Mouse (Mus musculus): ENCODE measurements at regions not wholly inside any gene's neighbourhood (a gene's known extent, or its start where the extent isn't known, plus 50 kb on each side); places are given as distances from the start of the nearest gene placed in this dataset.

DNA sequence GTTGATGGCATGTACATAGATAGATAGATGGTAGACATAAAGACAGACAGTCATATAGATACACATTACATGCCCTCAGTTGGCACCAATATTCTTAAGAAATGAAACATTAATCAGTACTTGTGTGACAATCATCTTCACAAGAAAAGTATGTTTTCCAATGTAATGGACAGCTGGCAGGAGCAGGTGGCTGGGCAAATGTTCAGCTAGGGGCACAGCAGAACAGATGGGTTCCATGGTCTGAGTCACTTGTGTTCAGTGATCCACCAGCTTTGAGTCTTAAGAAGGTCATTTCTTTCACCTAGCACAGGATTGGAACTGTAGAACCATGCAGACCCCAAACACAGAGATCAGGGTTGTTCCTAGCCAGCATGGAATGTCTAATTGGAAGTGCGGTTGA, 2631.2 kb upstream of the 5930422O12Rik start:
- H3K27me3 ChIP-seq = no peaks in the 10 kb centered on the region
- no peak overlapping the region for H3K4me2 ChIP-seq (replicated peaks)
- no peak for ATAC-seq (ENCODE audit: low FRiP score, low read depth)
- no peak overlapping the region for H3K27ac ChIP-seq (replicated peaks)
- 100% methylated on average over 1 of the region's 1 CpGs for WGBS
- H3K9ac ChIP-seq (replicated peaks) = no peak overlapping the region
- H3K4me3 ChIP-seq = no peak overlapping the region
- no peaks in the 10 kb centered on the region for H3K4me1 ChIP-seq
- no peaks in the 10 kb centered on the region for H3K36me3 ChIP-seq
- H3K9me3 ChIP-seq = no peaks in the 10 kb centered on the region

DNA sequence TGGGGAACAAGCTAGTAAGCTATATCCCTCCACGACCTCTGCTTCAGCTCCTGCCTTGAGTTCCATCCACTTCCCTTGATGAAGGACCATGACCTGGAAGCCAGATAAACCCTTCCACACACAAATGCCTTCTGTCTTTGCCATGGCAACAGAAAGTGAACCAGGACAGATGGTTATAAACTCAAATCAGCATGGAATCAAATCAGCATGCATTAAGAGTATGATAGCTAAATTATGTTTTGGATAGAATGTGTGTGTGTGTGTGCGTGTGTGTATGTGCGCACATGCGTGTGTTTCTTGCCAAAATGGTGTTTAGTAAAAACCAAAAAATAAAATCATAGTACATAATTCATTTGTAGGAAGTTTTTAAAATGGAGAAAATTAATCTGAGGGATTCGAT, 2611.5 kb upstream of the 5930422O12Rik start:
- WGBS = 95% methylated on average over 5 of the region's 5 CpGs
- Histone ChIP-seq H3K27ac (replicated peaks) (no peak overlapping the region), H3K9ac (replicated peaks) (no peak overlapping the region), H3K4me2 (replicated peaks) (no peak overlapping the region), H3K4me3 (no peak overlapping the region), H3K9me3 (no peaks in the 10 kb centered on the region), H3K27me3 (no peaks in the 10 kb centered on the region), H3K36me3 (no peaks in the 10 kb centered on the region), H3K4me1 (no peaks in the 10 kb centered on the region)
- no peak for ATAC-seq (ENCODE audit: low FRiP score, low read depth)

DNA sequence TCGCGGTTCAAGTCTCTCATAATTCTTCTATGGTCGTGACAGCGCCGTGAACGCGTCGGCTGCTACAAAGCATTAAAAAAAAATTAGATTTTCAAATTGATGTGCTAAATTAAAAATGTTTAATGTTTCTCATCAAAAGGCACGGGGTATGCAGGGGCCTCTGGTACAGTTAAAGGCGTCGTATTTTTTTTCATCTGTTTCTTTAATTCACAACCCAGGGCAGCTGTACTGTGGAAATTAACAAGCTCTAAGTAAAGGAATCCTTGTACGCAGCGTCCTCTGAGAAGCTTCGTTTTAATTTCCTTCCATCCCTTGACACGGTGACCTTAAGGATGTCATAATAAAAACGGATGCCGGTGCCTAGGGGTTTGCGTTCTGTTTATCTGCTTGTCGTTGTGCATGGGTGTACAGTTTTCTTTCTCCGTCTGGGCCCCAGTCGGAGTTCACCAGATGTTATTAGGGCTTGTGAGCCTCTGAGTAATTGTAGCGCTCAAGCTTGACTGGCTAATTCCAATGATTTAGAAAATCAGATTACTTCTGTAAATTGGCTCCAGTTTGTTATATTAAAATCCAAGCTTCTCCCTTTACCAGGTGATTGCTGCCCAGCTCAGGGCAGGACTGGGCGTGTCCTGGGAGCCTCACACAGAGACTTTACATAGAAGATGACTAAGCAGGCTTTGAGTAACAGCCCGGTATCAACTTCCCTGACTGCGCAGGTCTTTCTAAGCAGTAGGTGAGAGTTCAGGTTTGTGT, 2605.5 kb upstream of the 5930422O12Rik start:
- Histone ChIP-seq H3K4me1 (peaks cover 4% of the 10 kb centered on the region; the same call in 1 of the 2 replicates), H3K4me3 (no peak overlapping the region), H3K4me2 (replicated peaks) (no peak overlapping the region), H3K27ac (replicated peaks) (no peak overlapping the region), H3K9ac (replicated peaks) (no peak overlapping the region), H3K27me3 (no peaks in the 10 kb centered on the region), H3K9me3 (no peaks in the 10 kb centered on the region), H3K36me3 (no peaks in the 10 kb centered on the region)
- ATAC-seq (ENCODE audit: low FRiP score, low read depth) = no peak
- WGBS = 74% methylated on average over 25 of the region's 25 CpGs

DNA sequence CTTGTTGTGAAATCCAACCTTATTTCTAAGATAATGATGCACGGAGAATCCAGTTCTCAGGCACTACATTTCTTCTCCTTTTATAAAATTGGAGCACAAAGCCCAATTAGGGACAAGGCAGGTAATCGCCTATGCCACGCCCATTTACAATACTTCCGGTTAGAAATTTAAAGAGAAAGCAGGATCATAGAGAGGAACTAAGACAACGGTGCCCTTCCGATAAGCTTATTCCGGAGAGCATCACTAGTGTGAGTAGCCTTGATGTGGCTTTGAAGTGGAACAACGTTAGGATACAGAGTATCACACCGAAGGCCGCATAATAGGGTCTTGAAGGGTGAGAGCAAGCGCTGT, 2604.9 kb upstream of the 5930422O12Rik start:
- Histone ChIP-seq H3K27ac (replicated peaks) (no peak overlapping the region), H3K4me3 (no peak overlapping the region), H3K9ac (replicated peaks) (no peak overlapping the region), H3K4me1 (peaks cover 4% of the 10 kb centered on the region; the same call in 1 of the 2 replicates), H3K27me3 (no peaks in the 10 kb centered on the region), H3K9me3 (no peaks in the 10 kb centered on the region), H3K36me3 (no peaks in the 10 kb centered on the region), H3K4me2 (replicated peaks) (no peak overlapping the region)
- no peak for ATAC-seq (ENCODE audit: low FRiP score, low read depth)
- WGBS = 91% methylated on average over 11 of the region's 11 CpGs

DNA sequence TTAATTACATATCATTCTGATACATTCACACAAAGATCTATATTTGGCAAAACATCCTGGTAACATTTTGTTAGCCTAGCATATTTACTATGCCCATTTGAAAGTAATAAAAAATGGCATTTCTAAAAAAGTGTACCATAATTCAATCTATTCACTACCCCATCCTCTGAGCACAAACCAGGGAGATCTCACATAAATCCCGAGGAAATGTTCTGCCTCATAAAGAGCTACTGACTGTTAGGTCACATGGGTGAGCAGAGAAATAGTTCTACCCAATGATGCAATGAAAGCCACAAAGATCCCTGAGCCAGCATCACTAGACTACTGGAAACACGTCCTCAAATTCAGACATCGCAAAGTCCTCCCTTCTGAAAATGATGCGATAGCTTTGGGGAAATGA, 2602.5 kb upstream of the 5930422O12Rik start:
- Histone ChIP-seq H3K4me1 (peaks cover 4% of the 10 kb centered on the region; the same call in 1 of the 2 replicates), H3K9ac (replicated peaks) (no peak overlapping the region), H3K4me2 (replicated peaks) (no peak overlapping the region), H3K36me3 (no peaks in the 10 kb centered on the region), H3K27me3 (no peaks in the 10 kb centered on the region), H3K4me3 (no peak overlapping the region), H3K27ac (replicated peaks) (no peak overlapping the region), H3K9me3 (no peaks in the 10 kb centered on the region)
- WGBS = 93% methylated on average over 4 of the region's 4 CpGs
- no peak for ATAC-seq (ENCODE audit: low FRiP score, low read depth)

DNA sequence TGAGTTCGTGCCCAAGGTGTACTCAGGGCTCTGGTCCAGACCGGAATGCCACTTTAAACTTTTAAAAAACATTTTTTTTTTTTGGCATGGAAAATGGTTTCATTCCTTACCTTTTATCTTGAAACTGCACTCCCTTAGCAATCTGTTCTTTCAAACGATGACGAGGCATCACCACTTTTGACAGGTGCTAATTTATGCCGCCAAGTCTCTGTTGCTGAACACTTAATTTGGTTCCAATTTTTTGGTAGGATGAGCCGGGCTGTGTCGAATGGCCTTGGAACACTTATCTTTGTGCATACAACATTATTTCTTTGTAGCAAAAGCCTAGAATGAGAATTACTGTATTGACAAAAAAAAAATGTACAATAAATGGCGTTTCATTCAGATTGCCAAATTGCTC, 2590.5 kb upstream of the 5930422O12Rik start:
- no peaks in the 10 kb centered on the region for H3K36me3 ChIP-seq
- WGBS = 91% methylated on average over 8 of the region's 8 CpGs
- H3K4me3 ChIP-seq = no peak overlapping the region
- no peaks in the 10 kb centered on the region for H3K4me1 ChIP-seq
- no peak for ATAC-seq (ENCODE audit: low FRiP score, low read depth)
- no peaks in the 10 kb centered on the region for H3K9me3 ChIP-seq
- no peaks in the 10 kb centered on the region for H3K27me3 ChIP-seq
- no peak overlapping the region for H3K4me2 ChIP-seq (replicated peaks)
- no peak overlapping the region for H3K9ac ChIP-seq (replicated peaks)
- no peak overlapping the region for H3K27ac ChIP-seq (replicated peaks)

DNA sequence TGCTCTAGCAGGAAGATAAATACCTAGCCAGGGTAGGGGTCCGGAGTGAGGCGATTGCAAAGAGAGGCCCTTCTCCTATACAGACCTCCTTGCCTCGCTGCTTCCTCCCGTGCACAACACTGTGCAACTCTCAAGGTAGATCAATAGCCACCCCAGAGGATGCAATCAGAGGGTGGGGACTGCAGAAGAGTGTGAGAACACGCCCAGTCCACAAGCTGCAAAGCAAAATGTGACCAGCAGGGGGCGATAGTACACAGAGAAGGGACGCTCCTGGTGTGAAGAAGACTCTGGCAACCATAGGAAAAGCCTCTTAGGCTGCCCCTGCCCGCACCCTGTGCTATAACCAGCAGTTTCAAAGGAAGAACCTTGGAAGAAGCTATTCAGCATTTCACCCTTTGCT, 2588.4 kb upstream of the 5930422O12Rik start:
- 33% methylated on average over 8 of the region's 8 CpGs for WGBS
- H3K27ac ChIP-seq (replicated peaks) = no peak overlapping the region
- no peaks in the 10 kb centered on the region for H3K27me3 ChIP-seq
- ATAC-seq (ENCODE audit: low FRiP score, low read depth) = peak; percentile 84
- no peaks in the 10 kb centered on the region for H3K9me3 ChIP-seq
- H3K36me3 ChIP-seq = no peaks in the 10 kb centered on the region
- no peak overlapping the region for H3K9ac ChIP-seq (replicated peaks)
- no peak overlapping the region for H3K4me3 ChIP-seq
- no peak overlapping the region for H3K4me2 ChIP-seq (replicated peaks)
- H3K4me1 ChIP-seq = no peaks in the 10 kb centered on the region

DNA sequence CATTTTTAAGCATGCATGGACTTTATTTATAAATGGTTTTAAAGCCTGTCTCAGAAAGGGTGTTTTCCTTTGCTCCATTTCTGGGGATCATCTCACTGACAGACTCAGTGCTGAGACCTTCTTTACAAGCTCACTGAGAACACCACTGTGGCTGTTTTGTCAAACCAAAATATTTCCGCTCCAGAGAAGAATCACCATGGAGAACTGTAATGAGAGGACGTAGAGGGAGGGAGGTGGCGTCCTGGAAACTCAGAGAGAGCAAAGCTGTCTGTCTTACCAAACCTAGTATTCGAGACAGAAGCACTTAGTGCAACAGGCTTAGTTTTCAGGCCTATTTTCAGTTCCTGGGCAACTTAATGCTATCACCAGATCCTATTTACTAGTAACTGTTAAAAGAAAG, 2565.5 kb upstream of the 5930422O12Rik start:
- Histone ChIP-seq H3K9me3 (no peaks in the 10 kb centered on the region), H3K36me3 (no peaks in the 10 kb centered on the region), H3K4me1 (peaks cover 8% of the 10 kb centered on the region; the same call in 1 of the 2 replicates), H3K27ac (replicated peaks) (no peak overlapping the region), H3K4me2 (replicated peaks) (no peak overlapping the region), H3K4me3 (no peak overlapping the region), H3K9ac (replicated peaks) (no peak overlapping the region), H3K27me3 (0 out of 2 replicates have a peak, but pooled peaks cover 3% of the 10 kb centered on the region)
- WGBS = 20% methylated on average over 4 of the region's 4 CpGs
- ATAC-seq (ENCODE audit: low FRiP score, low read depth) = peak; percentile 63

DNA sequence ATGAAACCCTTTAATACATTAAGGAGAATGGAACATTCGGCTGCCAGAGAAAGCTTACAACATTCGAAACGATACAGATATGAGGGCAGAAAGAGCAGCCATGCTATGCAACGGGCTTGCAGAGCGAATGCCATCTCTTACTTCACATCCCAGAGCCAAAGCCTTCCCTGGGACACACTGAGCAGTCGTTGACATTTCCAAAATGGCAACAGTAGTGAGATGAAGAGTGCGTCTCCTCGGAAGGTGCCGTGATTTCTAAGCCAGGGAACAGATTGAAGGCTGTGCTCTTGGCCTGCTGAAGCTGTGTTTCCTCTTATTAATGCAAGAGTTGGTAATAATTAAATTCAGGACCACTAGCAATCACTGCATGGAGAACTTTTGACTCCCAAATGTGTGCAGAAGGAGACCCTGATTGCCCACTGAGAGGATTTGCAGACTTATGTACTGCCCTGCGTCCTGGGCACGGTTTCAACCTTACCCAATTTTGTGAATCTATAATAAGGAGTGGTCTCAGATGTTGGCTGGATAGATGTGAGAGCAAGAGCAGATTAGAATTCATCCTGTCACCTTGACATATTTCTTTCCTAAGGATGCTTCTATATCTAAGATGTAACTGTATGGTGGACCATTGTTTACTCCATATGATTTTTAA, 2522.3 kb upstream of the 5930422O12Rik start:
- no peak overlapping the region for H3K4me2 ChIP-seq (replicated peaks)
- no peak overlapping the region for H3K9ac ChIP-seq (replicated peaks)
- no peaks in the 10 kb centered on the region for H3K9me3 ChIP-seq
- no peaks in the 10 kb centered on the region for H3K4me1 ChIP-seq
- no peak overlapping the region for H3K4me3 ChIP-seq
- no peak for ATAC-seq (ENCODE audit: low FRiP score, low read depth)
- no peaks in the 10 kb centered on the region for H3K36me3 ChIP-seq
- H3K27me3 ChIP-seq = no peaks in the 10 kb centered on the region
- WGBS = 89% methylated on average over 11 of the region's 11 CpGs
- no peak overlapping the region for H3K27ac ChIP-seq (replicated peaks)

DNA sequence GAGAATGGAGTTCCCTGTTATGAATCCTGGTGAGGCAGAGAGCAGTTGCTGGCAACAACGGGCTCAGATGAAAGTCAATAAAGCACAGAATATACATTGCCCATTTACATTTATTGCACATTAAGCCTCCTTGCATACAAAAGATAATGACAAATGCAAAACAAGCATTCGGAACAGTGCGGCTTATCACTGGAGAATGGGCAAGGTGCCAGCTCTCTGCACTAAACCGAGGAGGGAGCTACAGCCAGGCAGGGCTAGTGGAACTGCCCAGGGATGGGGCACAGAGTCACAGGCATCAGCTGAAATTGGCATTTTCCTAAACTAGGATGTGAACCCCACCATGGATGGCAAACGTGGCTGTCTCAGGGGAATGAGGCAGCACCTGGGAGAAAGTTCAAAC, 2514.8 kb upstream of the 5930422O12Rik start:
- Histone ChIP-seq H3K27ac (replicated peaks) (no peak overlapping the region), H3K9ac (replicated peaks) (no peak overlapping the region), H3K4me1 (peaks cover 19% of the 10 kb centered on the region), H3K4me3 (no peak overlapping the region), H3K9me3 (no peaks in the 10 kb centered on the region), H3K36me3 (no peaks in the 10 kb centered on the region), H3K27me3 (no peaks in the 10 kb centered on the region), H3K4me2 (replicated peaks) (no peak overlapping the region)
- 72% methylated on average over 5 of the region's 5 CpGs for WGBS
- ATAC-seq (ENCODE audit: low FRiP score, low read depth) = no peak

DNA sequence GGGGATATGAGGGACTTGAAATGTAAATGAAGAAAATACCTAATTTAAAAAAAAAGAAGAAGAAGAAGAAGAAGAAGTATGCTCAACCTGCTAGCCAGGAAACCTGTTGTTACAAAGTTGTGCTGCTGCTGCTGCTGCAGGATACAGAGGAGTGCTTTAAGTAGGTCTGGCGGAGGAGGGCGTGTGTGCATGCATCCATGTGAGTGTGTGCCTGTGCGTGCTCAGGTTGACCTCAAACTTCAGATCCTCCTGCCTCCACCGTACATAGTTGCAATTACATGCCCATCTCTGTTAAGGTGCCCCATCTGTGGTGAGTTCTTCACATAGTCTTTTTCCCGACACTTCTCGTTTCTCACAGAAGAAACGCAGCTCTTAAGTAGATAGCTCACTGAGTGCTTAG, 2513.4 kb upstream of the 5930422O12Rik start:
- no peaks in the 10 kb centered on the region for H3K9me3 ChIP-seq
- no peaks in the 10 kb centered on the region for H3K36me3 ChIP-seq
- WGBS = 67% methylated on average over 7 of the region's 7 CpGs
- peak overlapping the region; percentile 65; the same call in 1 of the 2 replicates for H3K4me2 ChIP-seq (replicated peaks)
- H3K27ac ChIP-seq (replicated peaks) = no peak overlapping the region
- no peak overlapping the region for H3K9ac ChIP-seq (replicated peaks)
- no peak for ATAC-seq (ENCODE audit: low FRiP score, low read depth)
- H3K4me1 ChIP-seq = peaks cover 19% of the 10 kb centered on the region
- H3K4me3 ChIP-seq = no peak overlapping the region
- no peaks in the 10 kb centered on the region for H3K27me3 ChIP-seq

DNA sequence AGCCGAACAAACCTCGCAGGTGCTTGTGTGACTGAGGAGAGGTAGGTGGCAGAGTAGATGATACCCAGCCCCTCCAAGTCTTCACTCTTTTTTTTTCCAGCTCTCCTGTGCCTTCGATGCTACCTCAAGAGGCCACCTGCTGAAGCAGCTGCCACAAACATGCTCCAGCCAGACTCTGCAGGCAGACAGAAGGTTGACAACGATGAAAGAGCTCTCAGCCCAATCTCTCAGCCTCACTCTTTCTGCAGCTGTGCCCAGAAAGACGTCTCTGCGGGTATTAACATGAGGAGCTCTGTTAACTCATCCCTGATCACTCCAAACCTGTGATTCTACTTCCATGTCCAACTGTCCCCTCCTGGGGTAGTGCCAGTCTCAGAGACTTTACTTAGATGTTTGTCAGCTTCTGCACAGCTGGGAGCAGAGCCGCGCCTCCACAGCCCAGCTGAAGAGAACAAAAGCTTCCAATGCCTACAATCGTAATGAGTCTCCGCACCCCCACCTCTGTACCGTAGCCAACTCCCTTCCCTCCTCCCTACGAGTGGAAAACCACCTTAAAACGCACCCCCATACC, 2512.8 kb upstream of the 5930422O12Rik start:
- H3K4me1 ChIP-seq = peaks cover 19% of the 10 kb centered on the region
- peak overlapping the region; percentile 43 for H3K27ac ChIP-seq (replicated peaks)
- no peaks in the 10 kb centered on the region for H3K36me3 ChIP-seq

More for the DNA sequence above, 2512.8 kb upstream of the 5930422O12Rik start:
- peak; percentile 84 for ATAC-seq (ENCODE audit: low FRiP score, low read depth)
- peak overlapping the region; percentile 65 for H3K4me2 ChIP-seq (replicated peaks)
- H3K9ac ChIP-seq (replicated peaks) = peak overlapping the region; percentile 60
- 7% methylated on average over 13 of the region's 13 CpGs for WGBS
- H3K4me3 ChIP-seq = peak overlapping the region; percentile 41
- no peaks in the 10 kb centered on the region for H3K27me3 ChIP-seq
- no peaks in the 10 kb centered on the region for H3K9me3 ChIP-seq
